Mouse (Mus musculus): ENCODE measurements around the gene St3gal4. TPM values are rescaled to one million over a fixed set of nuclear protein-coding genes. Genes with fewer than 3 reads are reported as not detected.
A peak's percentile ranks its signal among the peaks of the same experiment; 100 is the strongest.

Gene St3gal4
- polyA plus RNA-seq, 1 experiment from 2014 or later, result 20.0 TPM

GRCm38 (mm10) chr9:35053081-35053480 is 66.0 kb downstream of the St3gal4 start:
- 92% methylated on average over 16 of the region's 16 CpGs for WGBS
- Histone ChIP-seq H3K4me1 (ENCODE audit: insufficient read depth, low read length) (peaks cover 4% of the 10 kb centered on the region; the same call in 1 of the 2 replicates), H3K9me3 (ENCODE audit: low read length) (no peaks in the 10 kb centered on the region), H3K27me3 (ENCODE audit: insufficient read depth, low read length) (no peaks in the 10 kb centered on the region), H3K4me3 (ENCODE audit: low read length) (no peak overlapping the region), H3K9ac (replicated peaks; ENCODE audit: low read length) (no peak overlapping the region), H3K4me2 (replicated peaks; ENCODE audit: low read depth, low read length) (no peak overlapping the region), H3K36me3 (ENCODE audit: insufficient read depth, low read length) (peaks cover 5% of the 10 kb centered on the region; the same call in 1 of the 2 replicates), H3K27ac (ENCODE audit: low read length) (no peak overlapping the region)
- no peak for ATAC-seq (ENCODE audit: low FRiP score, low TSS enrichment)

DNA sequence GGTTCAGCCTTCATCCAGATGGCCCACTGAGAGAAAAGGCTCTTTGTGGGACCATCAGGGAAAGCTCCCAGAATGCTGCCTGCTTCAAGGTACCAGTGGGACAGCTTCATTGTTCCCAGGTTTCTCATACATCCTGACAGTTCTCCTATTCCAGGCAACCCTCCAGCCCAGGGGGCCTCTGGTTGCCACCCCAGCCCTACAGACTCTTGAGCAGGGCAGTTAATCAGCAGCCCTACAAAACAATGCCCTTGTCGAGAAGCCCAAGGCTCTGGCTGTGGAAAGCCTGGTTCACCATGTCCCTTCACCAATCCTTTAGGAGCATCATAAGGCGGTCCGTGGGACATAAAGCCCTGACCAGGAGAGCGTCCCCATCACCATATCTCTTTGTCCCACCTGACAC is 66.4 kb downstream of the St3gal4 start:
- Histone ChIP-seq H3K4me2 (replicated peaks; ENCODE audit: low read depth, low read length) (no peak overlapping the region), H3K4me3 (ENCODE audit: low read length) (no peak overlapping the region), H3K9me3 (ENCODE audit: low read length) (no peaks in the 10 kb centered on the region), H3K27me3 (ENCODE audit: insufficient read depth, low read length) (no peaks in the 10 kb centered on the region), H3K36me3 (ENCODE audit: insufficient read depth, low read length) (peaks cover 5% of the 10 kb centered on the region; the same call in 1 of the 2 replicates), H3K9ac (replicated peaks; ENCODE audit: low read length) (no peak overlapping the region), H3K4me1 (ENCODE audit: insufficient read depth, low read length) (peaks cover 4% of the 10 kb centered on the region; the same call in 1 of the 2 replicates), H3K27ac (ENCODE audit: low read length) (no peak overlapping the region)
- ATAC-seq (ENCODE audit: low FRiP score, low TSS enrichment), result no peak
- 94% methylated on average over 4 of the region's 4 CpGs for WGBS

DNA sequence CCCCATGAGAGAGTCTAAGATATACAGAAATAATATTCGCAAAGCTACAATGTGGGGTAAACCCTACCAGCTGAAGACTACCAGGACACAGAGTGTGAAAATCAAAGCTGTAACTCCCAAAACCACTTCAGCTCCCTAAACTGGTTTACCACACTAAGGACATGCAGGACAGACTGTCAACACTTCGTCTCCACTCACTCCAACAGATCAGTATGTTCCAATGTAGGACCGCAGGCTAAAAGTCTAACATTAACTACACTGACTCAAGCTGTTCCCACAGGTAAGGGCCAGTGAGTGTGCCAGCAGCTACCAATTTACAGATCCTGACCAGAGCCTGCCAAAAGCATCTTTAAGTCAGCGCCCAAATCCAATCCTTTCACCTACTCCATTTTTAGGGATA is 67.4 kb downstream of the St3gal4 start:
- ATAC-seq (ENCODE audit: low FRiP score, low TSS enrichment), result no peak
- Histone ChIP-seq H3K4me3 (ENCODE audit: low read length) (no peak overlapping the region), H3K9ac (replicated peaks; ENCODE audit: low read length) (no peak overlapping the region), H3K27me3 (ENCODE audit: insufficient read depth, low read length) (no peaks in the 10 kb centered on the region), H3K9me3 (ENCODE audit: low read length) (no peaks in the 10 kb centered on the region), H3K4me2 (replicated peaks; ENCODE audit: low read depth, low read length) (no peak overlapping the region), H3K36me3 (ENCODE audit: insufficient read depth, low read length) (peaks cover 5% of the 10 kb centered on the region; the same call in 1 of the 2 replicates), H3K4me1 (ENCODE audit: insufficient read depth, low read length) (peaks cover 4% of the 10 kb centered on the region; the same call in 1 of the 2 replicates), H3K27ac (ENCODE audit: low read length) (no peak overlapping the region)
- WGBS, result 90% methylated on average over 4 of the region's 4 CpGs

DNA sequence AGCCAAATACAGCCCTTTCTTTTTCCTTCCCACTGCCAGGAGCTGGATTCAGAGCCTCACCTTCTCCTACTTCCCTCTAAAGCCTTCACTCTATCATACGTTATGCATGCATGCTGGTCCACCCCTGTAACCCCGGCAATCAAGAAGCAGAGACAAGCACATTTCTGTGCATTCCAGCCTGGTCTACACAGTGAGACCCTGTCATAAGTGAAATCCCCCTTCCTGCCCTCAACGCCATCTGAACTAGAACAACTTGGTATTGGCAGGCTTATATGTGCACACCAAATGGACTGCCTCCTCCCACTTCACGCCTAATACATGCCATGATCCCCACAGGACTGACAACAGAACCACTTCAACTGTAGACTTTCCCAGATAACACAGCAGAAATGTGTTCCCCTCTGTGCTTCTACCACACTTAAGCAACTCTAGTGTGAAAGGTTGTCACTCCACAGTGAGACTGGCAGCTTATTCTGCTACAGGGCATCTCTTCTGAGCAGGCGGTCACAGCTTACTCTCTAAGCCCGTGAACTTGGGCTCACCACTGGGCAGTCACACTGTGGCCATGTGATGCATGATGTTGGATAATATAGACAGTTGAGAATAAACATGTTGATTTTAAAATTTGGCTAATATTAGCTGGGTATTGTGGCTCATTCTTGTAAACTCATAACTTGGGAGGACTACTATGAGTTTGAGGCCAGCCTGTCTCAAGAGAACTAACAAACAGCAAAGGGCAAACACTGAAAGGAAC is 68.2 kb downstream of the St3gal4 start:
- Histone ChIP-seq H3K36me3 (ENCODE audit: insufficient read depth, low read length) (peaks cover 5% of the 10 kb centered on the region; the same call in 1 of the 2 replicates), H3K4me3 (ENCODE audit: low read length) (no peak overlapping the region), H3K4me2 (replicated peaks; ENCODE audit: low read depth, low read length) (no peak overlapping the region), H3K9me3 (ENCODE audit: low read length) (no peaks in the 10 kb centered on the region), H3K9ac (replicated peaks; ENCODE audit: low read length) (no peak overlapping the region), H3K4me1 (ENCODE audit: insufficient read depth, low read length) (peaks cover 4% of the 10 kb centered on the region; the same call in 1 of the 2 replicates), H3K27me3 (ENCODE audit: insufficient read depth, low read length) (no peaks in the 10 kb centered on the region), H3K27ac (ENCODE audit: low read length) (no peak overlapping the region)
- WGBS, result 86% methylated on average over 6 of the region's 6 CpGs
- ATAC-seq (ENCODE audit: low FRiP score, low TSS enrichment), result no peak

DNA sequence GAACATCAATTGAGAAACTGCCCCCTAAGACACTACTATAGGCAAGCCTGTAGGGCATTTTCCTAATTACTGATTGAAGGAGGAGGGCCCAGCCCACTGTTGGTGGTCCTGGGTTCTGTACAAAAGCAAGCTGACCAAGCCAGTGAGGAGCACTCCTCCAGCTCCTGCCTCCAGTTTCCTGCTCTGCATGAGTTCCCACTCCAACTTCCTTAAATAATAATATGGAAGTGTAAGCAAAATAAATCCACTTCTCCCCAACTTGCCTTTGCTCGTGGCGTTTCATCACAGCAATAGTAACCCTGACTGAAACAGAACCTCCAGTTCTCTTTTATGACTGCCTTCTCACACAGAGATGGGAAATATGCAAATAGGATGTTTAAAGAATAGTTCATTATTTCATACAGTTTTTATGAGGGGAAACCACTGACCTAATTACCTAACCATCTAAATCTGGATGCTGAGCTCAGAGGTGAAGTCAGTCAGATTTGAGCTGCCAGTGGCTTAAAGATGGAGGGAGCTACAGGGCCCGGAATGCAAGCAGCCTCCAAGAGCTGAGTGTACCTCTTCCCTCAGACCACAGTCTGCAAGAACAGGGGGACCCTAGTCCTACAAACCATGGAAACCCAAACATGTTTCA is 69.1 kb downstream of the St3gal4 start:
- Histone ChIP-seq H3K27me3 (ENCODE audit: insufficient read depth, low read length) (no peaks in the 10 kb centered on the region), H3K36me3 (ENCODE audit: insufficient read depth, low read length) (peaks cover 5% of the 10 kb centered on the region; the same call in 1 of the 2 replicates), H3K4me3 (ENCODE audit: low read length) (no peak overlapping the region), H3K27ac (ENCODE audit: low read length) (no peak overlapping the region), H3K9me3 (ENCODE audit: low read length) (no peaks in the 10 kb centered on the region), H3K4me2 (replicated peaks; ENCODE audit: low read depth, low read length) (no peak overlapping the region), H3K9ac (replicated peaks; ENCODE audit: low read length) (no peak overlapping the region), H3K4me1 (ENCODE audit: insufficient read depth, low read length) (peaks cover 9% of the 10 kb centered on the region)
- ATAC-seq (ENCODE audit: low FRiP score, low TSS enrichment), result no peak
- 48% methylated on average over 3 of the region's 3 CpGs for WGBS

- Histone ChIP-seq H3K27me3 (ENCODE audit: insufficient read depth, low read length) (no peaks in the 10 kb centered on the region), H3K27ac (ENCODE audit: low read length) (no peak overlapping the region), H3K36me3 (ENCODE audit: insufficient read depth, low read length) (peaks cover 5% of the 10 kb centered on the region; the same call in 1 of the 2 replicates), H3K9ac (replicated peaks; ENCODE audit: low read length) (no peak overlapping the region), H3K4me3 (ENCODE audit: low read length) (no peak overlapping the region), H3K4me1 (ENCODE audit: insufficient read depth, low read length) (peaks cover 19% of the 10 kb centered on the region), H3K4me2 (replicated peaks; ENCODE audit: low read depth, low read length) (no peak overlapping the region), H3K9me3 (ENCODE audit: low read length) (no peaks in the 10 kb centered on the region)
- ATAC-seq (ENCODE audit: low FRiP score, low TSS enrichment), result no peak
- WGBS, result 83% methylated on average over 6 of the region's 6 CpGs
These were observed 70.6 kb downstream of the St3gal4 start for GRCm38 (mm10) chr9:35048449-35048848.

DNA sequence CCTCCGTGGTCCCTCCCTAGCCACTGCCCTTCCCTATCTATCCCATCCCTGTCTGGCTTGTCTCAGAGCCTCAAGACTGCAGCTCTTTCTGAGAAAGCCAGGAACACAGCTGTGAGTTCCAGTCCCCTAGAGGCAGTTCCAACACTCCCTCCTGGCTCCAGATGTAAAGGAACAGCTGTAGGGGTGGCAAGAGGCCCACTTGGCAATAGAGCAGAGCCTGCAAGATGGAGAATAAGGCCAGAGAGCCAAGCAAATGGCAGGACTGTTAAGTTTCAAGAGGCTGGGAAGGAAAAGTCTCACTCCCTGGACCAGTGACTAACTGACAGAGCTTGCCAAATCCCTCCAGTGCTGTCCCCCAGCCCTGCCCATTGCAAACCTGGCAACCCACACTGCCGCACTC is 73.3 kb downstream of the St3gal4 start:
- peaks cover 19% of the 10 kb centered on the region for H3K4me1 ChIP-seq (ENCODE audit: insufficient read depth, low read length)
- peak; percentile 22 for ATAC-seq (ENCODE audit: low FRiP score, low TSS enrichment)
- no peaks in the 10 kb centered on the region for H3K36me3 ChIP-seq (ENCODE audit: insufficient read depth, low read length)
- H3K4me3 ChIP-seq (ENCODE audit: low read length), result no peak overlapping the region
- peak overlapping the region; percentile 63 for H3K27ac ChIP-seq (ENCODE audit: low read length)
- H3K27me3 ChIP-seq (ENCODE audit: insufficient read depth, low read length), result no peaks in the 10 kb centered on the region
- H3K9me3 ChIP-seq (ENCODE audit: low read length), result no peaks in the 10 kb centered on the region
- H3K9ac ChIP-seq (replicated peaks; ENCODE audit: low read length), result no peak overlapping the region
- no peak overlapping the region for H3K4me2 ChIP-seq (replicated peaks; ENCODE audit: low read depth, low read length)
- 72% methylated on average over 2 of the region's 2 CpGs for WGBS

- WGBS, result 47% methylated on average over 11 of the region's 11 CpGs
- Histone ChIP-seq H3K9ac (replicated peaks; ENCODE audit: low read length) (no peak overlapping the region), H3K27me3 (ENCODE audit: insufficient read depth, low read length) (no peaks in the 10 kb centered on the region), H3K36me3 (ENCODE audit: insufficient read depth, low read length) (no peaks in the 10 kb centered on the region), H3K27ac (ENCODE audit: low read length) (peak overlapping the region; percentile 63), H3K9me3 (ENCODE audit: low read length) (no peaks in the 10 kb centered on the region), H3K4me3 (ENCODE audit: low read length) (no peak overlapping the region), H3K4me2 (replicated peaks; ENCODE audit: low read depth, low read length) (no peak overlapping the region), H3K4me1 (ENCODE audit: insufficient read depth, low read length) (peaks cover 19% of the 10 kb centered on the region)
- peak; percentile 80 for ATAC-seq (ENCODE audit: low FRiP score, low TSS enrichment)
These were observed 74.0 kb downstream of the St3gal4 start for GRCm38 (mm10) chr9:35045031-35045531.

DNA sequence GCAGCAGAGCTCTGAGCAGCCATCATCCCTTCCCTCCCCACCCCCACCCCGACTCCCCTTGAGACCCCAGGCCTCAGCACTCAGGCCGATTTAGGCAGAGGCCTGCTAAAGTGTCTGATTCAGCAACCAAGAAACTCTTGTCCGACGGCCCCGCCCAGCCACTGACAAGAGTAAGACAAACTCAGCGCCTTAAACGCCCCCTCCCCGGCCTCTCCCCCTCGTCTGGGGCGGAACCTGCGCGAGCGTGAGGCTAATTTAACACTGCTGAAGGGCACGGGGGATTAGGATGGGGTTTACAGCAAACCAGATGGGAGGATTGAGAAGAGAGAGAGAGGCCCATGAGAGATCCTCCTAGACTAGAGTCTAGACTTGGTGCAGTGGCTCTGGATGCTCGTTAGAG is 74.6 kb downstream of the St3gal4 start:
- Histone ChIP-seq H3K9ac (replicated peaks; ENCODE audit: low read length) (no peak overlapping the region; the same call in 1 of the 2 replicates), H3K36me3 (ENCODE audit: insufficient read depth, low read length) (no peaks in the 10 kb centered on the region), H3K27ac (ENCODE audit: low read length) (peak overlapping the region; percentile 63), H3K4me1 (ENCODE audit: insufficient read depth, low read length) (peaks cover 15% of the 10 kb centered on the region), H3K4me3 (ENCODE audit: low read length) (no peak overlapping the region), H3K4me2 (replicated peaks; ENCODE audit: low read depth, low read length) (no peak overlapping the region), H3K9me3 (ENCODE audit: low read length) (no peaks in the 10 kb centered on the region), H3K27me3 (ENCODE audit: insufficient read depth, low read length) (no peaks in the 10 kb centered on the region)
- WGBS, result 10% methylated on average over 15 of the region's 15 CpGs
- ATAC-seq (ENCODE audit: low FRiP score, low TSS enrichment), result peak; percentile 47; the same call in 1 of the 2 replicates

GRCm38 (mm10) chr9:35043619-35044018 is 75.4 kb downstream of the St3gal4 start:
- no peak overlapping the region for H3K9ac ChIP-seq (replicated peaks; ENCODE audit: low read length)
- H3K27ac ChIP-seq (ENCODE audit: low read length), result no peak overlapping the region
- H3K27me3 ChIP-seq (ENCODE audit: insufficient read depth, low read length), result no peaks in the 10 kb centered on the region
- H3K4me2 ChIP-seq (replicated peaks; ENCODE audit: low read depth, low read length), result no peak overlapping the region
- H3K4me1 ChIP-seq (ENCODE audit: insufficient read depth, low read length), result peaks cover 18% of the 10 kb centered on the region
- H3K4me3 ChIP-seq (ENCODE audit: low read length), result no peak overlapping the region
- ATAC-seq (ENCODE audit: low FRiP score, low TSS enrichment), result no peak
- no peaks in the 10 kb centered on the region for H3K9me3 ChIP-seq (ENCODE audit: low read length)
- no peaks in the 10 kb centered on the region for H3K36me3 ChIP-seq (ENCODE audit: insufficient read depth, low read length)
- WGBS, result 63% methylated on average over 7 of the region's 7 CpGs

Measured in kidney, embryonic 16.5 days (tissue).